Mouse (Mus musculus) bone marrow macrophage, adult 2 months (primary cell): Measurements from ENCODE around the gene Ank3. TPM values are rescaled to one million over a fixed set of nuclear protein-coding genes. Genes with fewer than 3 reads are reported as not detected.

Source experiments
- H3K27ac ChIP-seq: 2 replicates; pipeline ENCODE4 v1.5.1; 2012; ENCODE audit warnings: low read depth, low read length; ENCODE audit not compliant: insufficient read depth
- H3K4me1 ChIP-seq: 2 replicates; pipeline ENCODE4 v1.6.1; 2012; ENCODE audit warnings: low read length; ENCODE audit not compliant: control insufficient read depth, insufficient read depth
- H3K4me3 ChIP-seq: 2 replicates; pipeline ENCODE4 v1.5.1; 2012; ENCODE audit warnings: mild to moderate bottlenecking, low read length, moderate library complexity; ENCODE audit not compliant: insufficient read depth
- CTCF ChIP-seq: IDR thresholded peaks from 2 replicates; pipeline ENCODE4 v1.5.1; 2012; ENCODE audit warnings: low read depth, mild to moderate bottlenecking, low read length, moderate library complexity
- POLR2A ChIP-seq: IDR thresholded peaks from 2 replicates; pipeline ENCODE4 v1.6.1; 2012; ENCODE audit warnings: mild to moderate bottlenecking, low read depth, low read length, borderline replicate concordance
- polyA plus RNA-seq: library from polyadenylated mRNA; stranded (reverse); fragments of >200 nt; gene quantifications from 2 replicates; pipeline ENCODE4 v1.2.4, GENCODE M21; 2012; ENCODE audit not compliant: missing spikeins, insufficient read depth, insufficient read length

The Ank3 gene
- polyA plus RNA-seq, 1 experiment = 1.5 TPM

DNA sequence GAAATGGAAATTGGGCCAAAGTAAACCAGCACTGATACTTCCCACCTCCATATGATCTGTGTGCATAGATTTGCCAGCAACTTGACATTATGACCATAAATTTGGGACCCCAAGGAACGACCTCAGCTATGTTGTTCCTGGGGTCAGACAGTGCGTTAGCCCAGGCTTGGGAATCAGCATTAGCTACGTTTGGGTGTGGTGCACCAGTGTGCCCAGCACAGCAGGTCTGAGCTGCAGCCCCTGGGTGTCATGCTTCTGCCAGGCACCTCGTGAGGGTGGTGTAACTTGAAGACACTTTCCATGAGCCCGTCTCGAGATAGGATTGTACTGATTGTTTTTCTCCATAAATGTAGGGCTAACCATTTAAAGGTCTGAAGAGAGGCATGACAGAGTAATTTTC is 566.5 kb downstream of the Ank3 start:
- H3K4me3 ChIP-seq = no peak overlapping the region
- TF ChIP-seq CTCF (no peak), POLR2A (no peak)
- no peaks in the 10 kb centered on the region for H3K4me1 ChIP-seq
- no peak overlapping the region for H3K27ac ChIP-seq

DNA sequence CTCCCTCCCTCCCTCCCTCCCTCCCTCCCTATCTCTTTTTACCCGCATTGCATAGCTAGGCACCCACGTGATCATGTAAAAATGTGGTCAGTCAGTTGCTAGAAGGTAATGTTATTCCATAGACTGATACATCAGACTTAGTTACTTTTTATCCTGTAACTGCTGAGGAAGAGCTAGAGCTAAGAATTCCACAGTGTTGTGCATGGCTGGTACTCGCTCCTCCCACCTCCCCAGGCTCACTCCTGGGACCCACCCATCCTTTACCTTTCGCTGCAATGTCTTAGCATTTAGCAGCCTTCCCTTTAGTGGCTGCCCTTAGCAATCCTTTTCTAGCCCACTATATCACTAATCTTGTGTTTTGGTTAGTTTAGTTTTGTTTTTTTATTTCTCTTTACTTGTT is 569.4 kb downstream of the Ank3 start:
- Histone ChIP-seq H3K27ac (no peak overlapping the region), H3K4me3 (no peak overlapping the region), H3K4me1 (no peaks in the 10 kb centered on the region)
- no peak for TF ChIP-seq CTCF
- no peak for TF ChIP-seq POLR2A

DNA sequence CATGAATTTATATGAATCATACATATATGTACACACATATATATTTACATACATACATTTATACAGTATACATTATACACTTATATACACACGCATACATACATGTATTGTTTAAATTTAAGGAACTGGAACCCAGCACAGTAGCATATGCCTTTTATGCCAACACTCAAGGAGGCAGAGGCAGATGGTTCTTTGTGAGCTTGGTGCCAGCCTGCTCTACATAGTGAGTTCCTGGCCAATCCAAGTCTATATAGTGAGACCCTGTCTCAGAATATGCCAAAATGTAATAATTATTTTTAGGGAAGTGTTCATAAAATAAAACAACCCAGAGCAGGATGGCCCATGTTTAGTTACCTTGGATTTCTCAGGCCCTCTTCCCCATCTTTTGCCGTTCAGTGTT is 581.1 kb downstream of the Ank3 start:
- H3K4me1 ChIP-seq = no peaks in the 10 kb centered on the region

DNA sequence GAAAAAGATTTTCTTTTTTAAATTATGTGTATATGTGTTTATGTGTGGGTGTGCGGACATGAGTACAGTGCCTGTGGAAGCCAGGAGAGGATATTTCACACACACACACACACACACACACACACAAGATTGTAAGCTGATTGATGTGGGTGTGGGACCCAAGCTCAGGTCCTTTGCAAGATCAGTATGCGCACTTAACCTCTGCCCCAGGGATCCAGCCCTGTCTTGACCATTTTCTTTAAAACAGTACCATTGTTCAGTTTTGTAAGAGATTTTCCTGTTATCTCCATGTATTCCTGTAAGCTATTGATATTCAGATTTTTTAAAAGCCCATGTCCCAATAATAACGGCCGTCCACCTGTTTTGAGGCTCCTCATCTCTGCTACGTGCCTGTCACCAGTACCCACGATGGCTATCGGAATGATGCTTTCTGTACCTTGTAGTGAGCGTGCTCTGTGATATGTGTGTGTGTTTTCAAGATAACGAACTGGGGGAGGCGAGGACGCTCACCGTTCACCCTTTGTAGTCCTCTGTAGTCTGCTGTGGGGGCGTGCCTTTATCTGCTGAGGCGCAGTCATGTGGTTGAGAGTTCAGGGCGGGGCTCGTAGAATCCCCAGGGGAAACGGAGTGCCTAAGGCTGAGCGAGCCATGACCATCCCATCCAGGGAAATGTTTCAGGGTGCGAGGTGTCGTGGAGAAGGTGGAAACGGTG is 583.0 kb downstream of the Ank3 start:
- TF ChIP-seq POLR2A (no peak), CTCF (no peak)
- Histone ChIP-seq H3K4me3 (no peak overlapping the region), H3K4me1 (no peaks in the 10 kb centered on the region), H3K27ac (no peak overlapping the region)

More for the DNA sequence above, 581.1 kb downstream of the Ank3 start:
- Histone ChIP-seq H3K4me3 (no peak overlapping the region), H3K27ac (no peak overlapping the region)
- TF ChIP-seq CTCF (no peak), POLR2A (no peak)

DNA sequence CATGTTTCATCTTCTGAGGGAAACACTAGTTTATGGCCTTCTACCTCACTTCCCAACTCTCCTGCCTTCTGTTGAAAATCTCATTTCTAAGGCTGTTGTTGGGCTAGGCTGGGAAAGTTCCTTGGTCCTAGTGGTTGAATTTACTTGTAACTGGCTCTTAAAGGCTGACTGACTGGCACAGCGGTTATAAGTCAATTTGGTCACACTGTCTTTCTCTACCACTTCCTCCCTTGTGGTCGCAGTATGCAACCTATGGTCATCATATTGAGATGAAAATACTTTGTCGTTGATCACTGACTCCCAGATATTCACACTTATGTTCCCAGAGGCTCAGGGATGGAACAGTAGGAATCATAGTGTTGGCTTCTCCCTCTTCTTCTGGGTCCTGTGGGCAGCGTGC is 584.1 kb downstream of the Ank3 start:
- Histone ChIP-seq H3K4me3 (no peak overlapping the region), H3K27ac (no peak overlapping the region), H3K4me1 (no peaks in the 10 kb centered on the region)
- no peak for TF ChIP-seq POLR2A
- TF ChIP-seq CTCF = no peak

DNA sequence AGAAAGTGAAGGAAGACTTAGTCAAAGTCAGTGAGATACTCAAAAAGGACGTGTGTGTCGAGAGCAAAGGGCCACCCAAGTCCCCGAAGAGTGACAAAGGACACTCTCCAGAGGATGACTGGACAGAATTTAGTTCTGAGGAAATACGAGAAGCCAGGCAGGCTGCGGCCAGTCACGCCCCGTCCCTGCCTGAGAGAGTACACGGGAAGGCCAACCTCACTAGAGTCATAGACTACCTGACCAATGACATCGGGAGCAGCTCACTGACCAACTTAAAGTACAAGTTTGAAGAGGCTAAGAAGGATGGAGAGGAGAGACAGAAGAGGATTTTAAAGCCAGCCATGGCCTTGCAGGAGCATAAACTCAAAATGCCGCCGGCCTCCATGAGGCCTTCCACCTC is 588.9 kb downstream of the Ank3 start:
- H3K4me1 ChIP-seq = no peaks in the 10 kb centered on the region
- H3K27ac ChIP-seq = no peak overlapping the region
- H3K4me3 ChIP-seq = no peak overlapping the region
- TF ChIP-seq POLR2A (no peak), CTCF (no peak)

DNA sequence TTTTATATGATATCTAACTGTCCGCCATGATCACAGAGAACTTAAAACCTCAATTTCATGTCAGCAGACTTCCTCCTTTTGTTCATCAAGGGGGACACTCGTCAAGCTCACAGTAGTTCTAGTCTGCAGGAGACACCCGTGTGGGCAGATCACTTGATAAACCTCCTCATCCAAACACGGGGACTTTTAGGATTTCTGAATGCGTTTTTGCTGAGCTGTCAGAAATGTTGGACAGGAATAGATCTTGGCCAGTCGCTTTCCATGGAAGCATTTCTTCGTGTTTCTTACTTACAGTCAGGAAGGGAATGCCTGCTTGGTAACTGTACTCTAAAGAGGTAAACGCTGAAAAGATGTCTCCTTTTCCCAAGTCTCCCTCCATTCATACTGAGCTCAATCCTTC is 598.5 kb downstream of the Ank3 start:
- no peak overlapping the region for H3K4me3 ChIP-seq
- H3K27ac ChIP-seq = no peak overlapping the region
- TF ChIP-seq POLR2A (no peak), CTCF (no peak)
- H3K4me1 ChIP-seq = no peaks in the 10 kb centered on the region

DNA sequence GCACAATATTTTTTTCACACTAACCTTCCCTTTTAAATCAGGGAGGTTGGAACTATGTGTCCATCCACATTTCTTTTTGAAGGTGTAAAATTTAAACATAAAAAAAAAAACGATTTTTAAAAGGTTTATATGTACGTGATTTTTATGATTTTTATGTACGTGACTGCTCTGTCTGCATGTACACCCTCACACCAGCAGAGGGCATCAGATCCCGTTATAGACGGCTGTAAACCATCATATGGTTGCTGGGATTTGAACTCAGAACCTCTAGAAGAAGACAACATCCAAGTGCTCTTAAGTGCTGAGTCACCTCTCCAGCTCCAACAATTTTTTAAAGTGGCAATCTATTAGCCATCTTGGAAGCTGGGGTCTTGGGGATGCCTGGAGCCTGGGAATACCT is 605.5 kb downstream of the Ank3 start:
- H3K4me1 ChIP-seq = no peaks in the 10 kb centered on the region
- H3K27ac ChIP-seq = no peak overlapping the region
- no peak overlapping the region for H3K4me3 ChIP-seq
- no peak for TF ChIP-seq POLR2A
- no peak for TF ChIP-seq CTCF

DNA sequence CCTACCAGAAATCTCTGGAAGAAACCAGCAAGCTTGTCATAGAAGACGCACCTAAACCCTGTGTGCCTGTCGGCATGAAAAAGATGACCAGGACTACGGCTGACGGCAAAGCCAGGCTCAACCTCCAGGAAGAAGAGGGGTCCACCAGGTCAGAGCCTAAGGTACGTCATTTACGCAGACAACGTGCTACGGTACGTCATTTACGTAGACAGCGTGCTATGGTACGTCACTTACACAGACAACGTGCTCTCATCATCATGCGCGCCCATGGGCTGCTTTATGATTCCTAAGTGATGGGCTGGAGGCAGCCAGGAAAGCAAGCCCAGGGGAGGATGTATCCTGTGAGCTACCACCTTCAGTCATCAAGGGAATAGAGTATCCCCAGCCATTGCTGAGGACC is 606.3 kb downstream of the Ank3 start:
- Histone ChIP-seq H3K4me3 (no peak overlapping the region), H3K4me1 (no peaks in the 10 kb centered on the region), H3K27ac (no peak overlapping the region)
- no peak for TF ChIP-seq POLR2A
- no peak for TF ChIP-seq CTCF

DNA sequence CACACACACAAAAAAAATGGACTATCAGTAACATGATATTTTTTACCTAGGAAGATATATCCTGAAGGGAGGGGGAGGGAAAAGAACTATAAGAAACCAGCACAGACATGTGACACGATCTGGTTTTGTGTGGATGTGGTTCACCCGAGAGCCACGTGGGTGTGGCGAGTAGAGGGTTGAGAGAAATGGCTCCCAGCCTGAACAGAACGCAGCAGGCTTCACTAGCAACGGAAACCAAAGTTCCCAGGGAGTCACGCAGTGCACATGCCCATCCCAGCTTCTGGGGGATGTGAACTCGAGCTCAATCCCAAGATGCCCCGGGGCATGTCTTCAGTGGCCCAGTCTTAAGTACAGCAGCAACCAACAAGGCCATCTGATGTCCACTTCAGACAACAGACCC is 607.8 kb downstream of the Ank3 start:
- Histone ChIP-seq H3K27ac (no peak overlapping the region), H3K4me3 (no peak overlapping the region), H3K4me1 (no peaks in the 10 kb centered on the region)
- TF ChIP-seq CTCF (no peak), POLR2A (no peak)

DNA sequence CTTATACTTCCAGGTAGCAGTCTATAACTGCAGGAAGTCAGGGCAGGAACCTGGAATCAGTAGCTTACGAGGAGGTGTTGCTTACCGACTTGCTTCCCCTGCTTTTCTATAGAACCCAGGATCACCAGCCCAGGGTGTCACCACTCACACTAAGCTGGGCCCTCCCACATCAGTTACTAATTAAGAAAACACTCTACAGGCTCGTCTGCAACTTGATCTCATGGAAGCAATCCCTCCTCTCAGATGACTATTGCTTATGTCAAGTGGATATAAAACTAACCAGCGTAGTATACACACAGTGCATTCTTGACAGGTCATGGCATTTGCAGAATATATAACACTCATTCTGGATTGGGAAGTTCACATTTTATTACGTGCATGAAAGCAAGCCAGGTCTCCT is 613.2 kb downstream of the Ank3 start:
- TF ChIP-seq POLR2A (no peak), CTCF (no peak)
- Histone ChIP-seq H3K4me1 (no peaks in the 10 kb centered on the region), H3K27ac (no peak overlapping the region), H3K4me3 (no peak overlapping the region)
